Mouse (Mus musculus): ENCODE measurements around the gene Gm20481. TPM values are rescaled to one million over a fixed set of nuclear protein-coding genes. Genes with fewer than 3 reads are reported as not detected.
A peak's percentile ranks its signal among the peaks of the same experiment; 100 is the strongest.
"Not testable (repeated sequence)": the region's sequence is repeated elsewhere in the genome, so short reads cannot be mapped to it uniquely, and the experiment has no call there.

Gene Gm20481
- polyA plus RNA-seq, 1 experiment from 2014 or later: not detected

- peak overlapping the region; percentile 87 for H3K4me3 ChIP-seq (ENCODE audit: low read depth, low read length)
- ATAC-seq (ENCODE audit: low FRiP score) (no peak), DNase-seq (ENCODE audit: low spot score, missing footprints) (peak; percentile 49)
- no peaks in the 10 kb centered on the region for H3K36me3 ChIP-seq (ENCODE audit: control insufficient read depth, insufficient read depth, low read length)
- peak overlapping the region; percentile 97 for H3K4me2 ChIP-seq
- no peaks in the 10 kb centered on the region for H3K27me3 ChIP-seq (ENCODE audit: control insufficient read depth, insufficient read depth, low read length)
- 94% methylated on average over 15 of the region's 15 CpGs for WGBS
- no peaks in the 10 kb centered on the region for H3K9me3 ChIP-seq (ENCODE audit: control insufficient read depth, low read length)
- H3K9ac ChIP-seq (ENCODE audit: low read length): peak overlapping the region; percentile 64
- H3K4me1 ChIP-seq (ENCODE audit: control insufficient read depth, insufficient read depth, low read length): peaks cover 25% of the 10 kb centered on the region
- no peak overlapping the region for H3K27ac ChIP-seq (ENCODE audit: low read depth, low read length)
Measured at GRCm38 (mm10) chr17:34998526-34999430, 29.1 kb downstream of the Gm20481 start.

- DNase-seq (ENCODE audit: low spot score, missing footprints): peak; percentile 89
- not testable (repeated sequence) for H3K9me3 ChIP-seq (ENCODE audit: control insufficient read depth, low read length); ATAC-seq (ENCODE audit: low FRiP score); H3K27me3 ChIP-seq (ENCODE audit: control insufficient read depth, insufficient read depth, low read length)
- Histone ChIP-seq H3K9ac (ENCODE audit: low read length) (peak overlapping the region; percentile 96), H3K4me1 (ENCODE audit: control insufficient read depth, insufficient read depth, low read length) (peaks cover 25% of the 10 kb centered on the region), H3K4me3 (ENCODE audit: low read depth, low read length) (peak overlapping the region; percentile 87), H3K27ac (ENCODE audit: low read depth, low read length) (peak overlapping the region; percentile 91), H3K36me3 (ENCODE audit: control insufficient read depth, insufficient read depth, low read length) (peaks cover 11% of the 10 kb centered on the region), H3K4me2 (peak overlapping the region; percentile 97)
- 28% methylated on average over 29 of the region's 32 CpGs for WGBS
Measured at GRCm38 (mm10) chr17:34999871-35000716, 30.4 kb downstream of the Gm20481 start.

- peak within 1 kb of the TSS; percentile 87 for H3K4me3 ChIP-seq (ENCODE audit: low read depth, low read length)
- ATAC-seq (ENCODE audit: low FRiP score): peak; percentile 95
- under 1% methylated on average over 83 of the region's 83 CpGs for WGBS
- H3K27me3 ChIP-seq (ENCODE audit: control insufficient read depth, insufficient read depth, low read length): no peaks in the 10 kb centered on the region
- DNase-seq (ENCODE audit: low spot score, missing footprints): peak; percentile 100
- peak within 1 kb of the TSS; percentile 96 for H3K9ac ChIP-seq (ENCODE audit: low read length)
- peaks cover 25% of the 10 kb centered on the region for H3K4me1 ChIP-seq (ENCODE audit: control insufficient read depth, insufficient read depth, low read length)
- peaks cover 17% of the 10 kb centered on the region for H3K36me3 ChIP-seq (ENCODE audit: control insufficient read depth, insufficient read depth, low read length)
- peak within 1 kb of the TSS; percentile 91 for H3K27ac ChIP-seq (ENCODE audit: low read depth, low read length)
- H3K9me3 ChIP-seq (ENCODE audit: control insufficient read depth, low read length): no peaks in the 10 kb centered on the region
- peak within 1 kb of the TSS; percentile 97 for H3K4me2 ChIP-seq
Measured at GRCm38 (mm10) chr17:35000717-35001451, 31.2 kb downstream of the Gm20481 start, which contains the start of gene Vars. Gene Vars, plus strand, starts transcription at chr17:35000987.

GRCm38 (mm10) chr17:35001452-35002152 lies 31.9 kb downstream of the Gm20481 start:
- H3K27ac ChIP-seq (ENCODE audit: low read depth, low read length): peak overlapping the region; percentile 91
- peak overlapping the region; percentile 96 for H3K9ac ChIP-seq (ENCODE audit: low read length)
- H3K27me3 ChIP-seq (ENCODE audit: control insufficient read depth, insufficient read depth, low read length): no peaks in the 10 kb centered on the region
- ATAC-seq (ENCODE audit: low FRiP score) (no peak; the same call in 1 of the 2 replicates), DNase-seq (ENCODE audit: low spot score, missing footprints) (peak; percentile 90)
- peaks cover 25% of the 10 kb centered on the region for H3K4me1 ChIP-seq (ENCODE audit: control insufficient read depth, insufficient read depth, low read length)
- peak overlapping the region; percentile 97 for H3K4me2 ChIP-seq
- under 1% methylated on average over 35 of the region's 35 CpGs for WGBS
- peaks cover 20% of the 10 kb centered on the region for H3K36me3 ChIP-seq (ENCODE audit: control insufficient read depth, insufficient read depth, low read length)
- peak overlapping the region; percentile 87 for H3K4me3 ChIP-seq (ENCODE audit: low read depth, low read length)
- H3K9me3 ChIP-seq (ENCODE audit: control insufficient read depth, low read length): no peaks in the 10 kb centered on the region

GRCm38 (mm10) chr17:35002153-35002865 lies 32.6 kb downstream of the Gm20481 start:
- DNase-seq (ENCODE audit: low spot score, missing footprints) (peak; percentile 84), ATAC-seq (ENCODE audit: low FRiP score) (no peak)
- peak overlapping the region; percentile 87 for H3K4me3 ChIP-seq (ENCODE audit: low read depth, low read length)
- H3K27me3 ChIP-seq (ENCODE audit: control insufficient read depth, insufficient read depth, low read length): no peaks in the 10 kb centered on the region
- no peak overlapping the region for H3K27ac ChIP-seq (ENCODE audit: low read depth, low read length)
- peaks cover 25% of the 10 kb centered on the region for H3K4me1 ChIP-seq (ENCODE audit: control insufficient read depth, insufficient read depth, low read length)
- no peaks in the 10 kb centered on the region for H3K9me3 ChIP-seq (ENCODE audit: control insufficient read depth, low read length)
- H3K4me2 ChIP-seq: peak overlapping the region; percentile 97
- peak overlapping the region; percentile 96 for H3K9ac ChIP-seq (ENCODE audit: low read length)
- H3K36me3 ChIP-seq (ENCODE audit: control insufficient read depth, insufficient read depth, low read length): peaks cover 21% of the 10 kb centered on the region
- WGBS: 12% methylated on average over 12 of the region's 12 CpGs

- Histone ChIP-seq H3K4me3 (ENCODE audit: low read depth, low read length) (peak overlapping the region; percentile 5; the same call in 1 of the 2 replicates), H3K4me1 (ENCODE audit: control insufficient read depth, insufficient read depth, low read length) (peaks cover 25% of the 10 kb centered on the region), H3K27ac (ENCODE audit: low read depth, low read length) (no peak overlapping the region), H3K9ac (ENCODE audit: low read length) (peak overlapping the region; percentile 96), H3K27me3 (ENCODE audit: control insufficient read depth, insufficient read depth, low read length) (no peaks in the 10 kb centered on the region), H3K9me3 (ENCODE audit: control insufficient read depth, low read length) (no peaks in the 10 kb centered on the region), H3K4me2 (peak overlapping the region; percentile 97), H3K36me3 (ENCODE audit: control insufficient read depth, insufficient read depth, low read length) (peaks cover 24% of the 10 kb centered on the region)
- DNase-seq (ENCODE audit: low spot score, missing footprints) (peak; percentile 83), ATAC-seq (ENCODE audit: low FRiP score) (no peak)
- 80% methylated on average over 9 of the region's 9 CpGs for WGBS
Measured at GRCm38 (mm10) chr17:35003022-35003838, 33.5 kb downstream of the Gm20481 start.

GRCm38 (mm10) chr17:35004075-35004717 lies 34.5 kb downstream of the Gm20481 start:
- Histone ChIP-seq H3K4me3 (ENCODE audit: low read depth, low read length) (no peak overlapping the region), H3K9me3 (ENCODE audit: control insufficient read depth, low read length) (no peaks in the 10 kb centered on the region), H3K27me3 (ENCODE audit: control insufficient read depth, insufficient read depth, low read length) (no peaks in the 10 kb centered on the region), H3K27ac (ENCODE audit: low read depth, low read length) (no peak overlapping the region), H3K36me3 (ENCODE audit: control insufficient read depth, insufficient read depth, low read length) (peaks cover 26% of the 10 kb centered on the region), H3K4me1 (ENCODE audit: control insufficient read depth, insufficient read depth, low read length) (peaks cover 22% of the 10 kb centered on the region), H3K9ac (ENCODE audit: low read length) (no peak overlapping the region), H3K4me2 (no peak overlapping the region)
- DNase-seq (ENCODE audit: low spot score, missing footprints) (peak; percentile 61), ATAC-seq (ENCODE audit: low FRiP score) (no peak)
- WGBS: 97% methylated on average over 17 of the region's 17 CpGs

Measured in midbrain, embryonic 11.5 days (tissue).